In the genomic region with DNA sequence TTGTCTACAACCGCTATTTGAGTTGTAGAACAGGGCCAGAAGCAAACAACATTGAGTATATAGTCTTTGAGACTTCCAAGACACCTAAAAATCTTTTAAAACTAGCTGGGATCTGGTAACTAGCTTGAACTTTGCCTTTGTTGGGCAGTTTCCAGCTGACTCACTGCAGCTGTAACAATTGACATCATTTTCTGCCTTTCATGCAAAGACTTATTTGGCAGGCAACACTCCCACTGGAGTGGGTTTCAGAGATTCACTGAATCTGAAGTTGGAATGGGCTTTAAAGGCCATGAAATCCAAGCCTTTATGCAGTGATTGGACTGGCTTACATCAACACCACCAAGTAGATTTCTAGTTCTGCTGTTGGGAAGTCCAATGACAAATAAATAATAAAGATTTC, we compare ENCODE assay signal across 13 mouse cellular contexts.
DNase-seq lines count a peak whose midpoint lies in the region; ATAC-seq and TF ChIP-seq lines count a peak whose summit lies in the region.
"Had no signal": no experiment of that assay in that cellular context is flagged by ENCODE, and none has a peak within 500 bp of the region (broad histone marks: within the 10 kb centered on the region; RNA-seq: fewer than 3 reads in every experiment).

No protein-coding gene starts in this region.

- no peak for TF ChIP-seq EP300 in heart, postnatal 0 days (IDR thresholded peaks at IDR 0.05; ENCODE audit: low read depth)

- H3K27me3 ChIP-seq in limb, embryonic 13.5 days = no peaks in the 10 kb centered on the region
- H3K27me3 ChIP-seq in limb, embryonic 10.5 days (ENCODE audit: low read depth, poor library complexity, severe bottlenecking) = no peaks in the 10 kb centered on the region
- no peaks in the 10 kb centered on the region for H3K27me3 ChIP-seq in heart, postnatal 0 days (ENCODE audit: control insufficient read depth, insufficient read depth, low read length)
- H3K27me3 ChIP-seq: forebrain, embryonic 13.5 days had no signal

- ATAC-seq in limb, embryonic 13.5 days (ENCODE audit: low FRiP score, low read depth) = peak; percentile 59
- no peak for ATAC-seq in heart, postnatal 0 days (ENCODE audit: insufficient read depth, low read depth)
- ATAC-seq: forebrain, embryonic 13.5 days; inflammation-experienced regulatory T-cells, adult 6 months; liver, postnatal 0 days had no signal

- no peaks in the 10 kb centered on the region for H3K9me3 ChIP-seq in limb, embryonic 13.5 days
- H3K9me3 ChIP-seq in limb, embryonic 10.5 days (replicated peaks) = no peaks in the 10 kb centered on the region
- no peaks in the 10 kb centered on the region for H3K9me3 ChIP-seq in heart, postnatal 0 days (replicated peaks; ENCODE audit: control insufficient read depth, low read length)
- H3K9me3 ChIP-seq: forebrain, embryonic 13.5 days had no signal

- TF ChIP-seq CTCF in heart, postnatal 0 days (IDR thresholded peaks at IDR 0.05; ENCODE audit: low read depth) = no peak

- no peak overlapping the region for H3K9ac ChIP-seq in limb, embryonic 13.5 days
- H3K9ac ChIP-seq in heart, postnatal 0 days (replicated peaks; ENCODE audit: low read depth, low read length) = no peak overlapping the region
- H3K9ac ChIP-seq: forebrain, embryonic 13.5 days; liver, postnatal 0 days had no signal

- no peaks in the 10 kb centered on the region for H3K36me3 ChIP-seq in limb, embryonic 13.5 days
- H3K36me3 ChIP-seq in limb, embryonic 10.5 days = no peaks in the 10 kb centered on the region
- no peaks in the 10 kb centered on the region for H3K36me3 ChIP-seq in heart, postnatal 0 days (replicated peaks; ENCODE audit: control insufficient read depth, insufficient read depth, low read length)

- WGBS in limb, embryonic 13.5 days = 71% methylated on average over 1 of the region's 1 CpGs
- 91% methylated on average over 1 of the region's 1 CpGs for WGBS in limb, embryonic 10.5 days
- 60% methylated on average over 1 of the region's 1 CpGs for WGBS in heart, postnatal 0 days

- no peak overlapping the region for H3K4me3 ChIP-seq in limb, embryonic 13.5 days
- H3K4me3 ChIP-seq in limb, embryonic 10.5 days = no peak overlapping the region
- H3K4me3 ChIP-seq in heart, postnatal 0 days (ENCODE audit: low read depth, low read length) = no peak overlapping the region
- H3K4me3 ChIP-seq: forebrain, embryonic 13.5 days had no signal

- H3K4me2 ChIP-seq in limb, embryonic 13.5 days (replicated peaks) = no peak overlapping the region
- no peak overlapping the region for H3K4me2 ChIP-seq in heart, postnatal 0 days (ENCODE audit: low read depth, low read length)
- H3K4me2 ChIP-seq: forebrain, embryonic 13.5 days had no signal

- peak; percentile 30 to 58 for DNase-seq in adrenal gland, adult (ENCODE audit: inconsistent age in 2 of 2, low spot score in 1 of 2)
- DNase-seq in adrenal gland, postnatal 4 days (ENCODE audit: low spot score in 2 of 2) = no peak
- DNase-seq in limb, embryonic 10.5 days (ENCODE audit: low spot score) = no peak
- peak; percentile 34 to 57 for DNase-seq in adrenal gland, postnatal 36 days
- peak; percentile 8 for DNase-seq in heart, postnatal 0 days (ENCODE audit: low spot score)
- no peak for DNase-seq in testis, postnatal 14 days (ENCODE audit: low spot score)
- DNase-seq in cerebellum, postnatal 14 days = no peak
- DNase-seq: liver, postnatal 0 days; spleen, adult 18-20 months; thymus, adult 18-20 months had no signal

- no peak overlapping the region for H3K27ac ChIP-seq in limb, embryonic 13.5 days
- H3K27ac ChIP-seq in limb, embryonic 10.5 days = no peak overlapping the region
- H3K27ac ChIP-seq in heart, postnatal 0 days (ENCODE audit: low read depth) = no peak overlapping the region
- H3K27ac ChIP-seq: forebrain, embryonic 13.5 days had no signal

- H3K4me1 ChIP-seq in limb, embryonic 13.5 days = no peaks in the 10 kb centered on the region
- H3K4me1 ChIP-seq in limb, embryonic 10.5 days = no peaks in the 10 kb centered on the region
- no peaks in the 10 kb centered on the region for H3K4me1 ChIP-seq in heart, postnatal 0 days (ENCODE audit: control insufficient read depth, insufficient read depth)
- H3K4me1 ChIP-seq: forebrain, embryonic 13.5 days had no signal

Comparison
In these comparisons a context has a peak if more than half of its experiments do, and no peak if none do; other contexts are left out.
1. DNase-seq: peak in adrenal gland, adult (2 of 2), adrenal gland, postnatal 36 days (2 of 2) and heart, postnatal 0 days (single experiment); none in adrenal gland, postnatal 4 days (0 of 2), limb, embryonic 10.5 days (single experiment), testis, postnatal 14 days (single experiment) and cerebellum, postnatal 14 days (0 of 2).